Mouse (Mus musculus): Measurements from ENCODE around the gene Gstt3.

GRCm38 (mm10) chr10:75789081-75789735, 8.0 kb upstream of the Gstt3 start:
- TF ChIP-seq NELFE (IDR thresholded peaks at IDR 0.05; ENCODE audit: low read depth, low read length) = no peak
- no peak for TF ChIP-seq TBP (conservative IDR thresholded peaks at IDR 0.05; ENCODE audit: low read depth, low read length)
- TF ChIP-seq RAD21 (IDR thresholded peaks at IDR 0.05; ENCODE audit: low read depth, low read length) = no peak
- no peak for TF ChIP-seq CTCF (conservative IDR thresholded peaks at IDR 0.05 in 1 of 2, IDR thresholded peaks at IDR 0.05 in 1 of 2; ENCODE audit: low read depth in 2 of 2, low read length in 2 of 2)
- no peak for TF ChIP-seq EP300 (IDR thresholded peaks at IDR 0.05; ENCODE audit: low read length)
- TF ChIP-seq MAX (IDR thresholded peaks at IDR 0.05; ENCODE audit: low read length) = no peak
- TF ChIP-seq POLR2A (IDR thresholded peaks at IDR 0.05; ENCODE audit: low read depth, low read length) = no peak
- no peak for TF ChIP-seq ELF1 (IDR thresholded peaks at IDR 0.05; ENCODE audit: low read depth, low read length)
- no peak for TF ChIP-seq POLR2AphosphoS2 (IDR thresholded peaks at IDR 0.05; ENCODE audit: low read depth, low read length)
- no peak for TF ChIP-seq BHLHE40 (IDR thresholded peaks at IDR 0.05; ENCODE audit: low read depth, low read length)
- TF ChIP-seq ZNF384 (IDR thresholded peaks at IDR 0.05; ENCODE audit: low read depth, low read length) = no peak
